Mouse (Mus musculus) embryonic fibroblast, embryonic 13.5 days (primary cell): ENCODE results near the gene Tns1.

Experiments
- CTCF ChIP-seq: IDR thresholded peaks from 2 replicates; pipeline ENCODE4 v1.5.1; 2011; ENCODE audit warnings: mild to moderate bottlenecking, control low read depth, low read length, moderate library complexity, borderline replicate concordance; ENCODE audit not compliant: insufficient read depth
- POLR2A ChIP-seq: IDR thresholded peaks from 2 replicates; pipeline ENCODE4 v1.6.1; 2011; ENCODE audit warnings: low read depth, mild to moderate bottlenecking, control low read depth, low read length, moderate library complexity

DNA sequence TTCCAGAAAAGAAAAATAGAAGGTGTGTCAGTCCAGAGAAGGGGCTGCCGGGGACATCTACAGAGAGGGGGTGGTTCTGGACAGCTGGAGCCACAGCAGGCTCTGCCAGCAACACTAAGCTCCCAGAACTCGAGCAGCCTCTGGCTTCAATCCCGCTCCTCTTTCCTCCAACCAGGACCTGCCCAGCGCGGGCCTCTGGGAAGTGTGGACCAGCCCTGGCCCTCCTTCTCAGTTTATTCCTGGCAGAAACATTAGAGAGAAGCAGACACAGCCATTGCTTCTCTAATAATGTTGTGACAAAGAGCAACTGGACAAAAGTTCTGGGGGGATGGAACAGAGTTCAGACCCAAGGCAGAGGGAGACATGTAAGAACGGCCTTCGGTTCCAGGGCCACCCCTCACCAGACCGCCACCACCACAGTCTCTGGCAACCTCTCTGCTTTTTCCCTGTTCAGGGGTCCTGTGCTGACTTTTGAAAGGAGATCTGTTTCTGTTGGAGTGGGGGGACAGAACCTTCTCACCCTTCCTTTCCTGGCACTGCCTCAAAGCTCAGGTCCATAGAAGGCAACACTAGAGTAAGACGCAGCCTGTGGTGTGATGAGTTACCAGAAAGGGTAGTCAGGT is 180.5 kb downstream of the Tns1 start:
- TF ChIP-seq CTCF (no peak), POLR2A (no peak)
